In the genomic region with DNA sequence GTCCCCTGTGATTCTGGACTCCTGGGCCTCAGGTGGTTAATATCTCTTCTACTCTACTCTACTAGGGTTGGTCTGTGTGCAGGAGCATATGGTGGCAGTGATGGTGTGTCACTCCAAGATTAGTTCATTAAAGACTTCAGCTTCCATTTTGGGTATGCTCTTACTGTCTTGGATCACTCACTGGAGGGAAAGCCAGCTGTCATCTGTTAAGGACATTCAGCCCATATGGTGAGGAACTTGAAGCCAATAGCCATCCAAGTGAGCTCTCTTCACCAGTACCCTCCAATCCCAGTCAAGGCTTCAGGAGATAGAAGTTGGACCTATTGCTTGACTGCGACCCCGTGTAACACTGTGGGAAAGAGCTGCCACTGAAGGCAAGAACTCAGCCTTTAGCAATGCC, we compare ENCODE assay signal across 23 mouse cellular contexts.
DNase-seq lines count a peak whose midpoint lies in the region; ATAC-seq and TF ChIP-seq lines count a peak whose summit lies in the region.
"Had no signal": no experiment of that assay in that cellular context is flagged by ENCODE, and none has a peak within 500 bp of the region (broad histone marks: within the 10 kb centered on the region; RNA-seq: fewer than 3 reads in every experiment).

No protein-coding gene starts in this region.

- H3K27me3 ChIP-seq in forebrain, postnatal 0 days (ENCODE audit: insufficient read depth, low read length) = no peaks in the 10 kb centered on the region
- H3K27me3 ChIP-seq in forebrain, embryonic 12.5 days = no peaks in the 10 kb centered on the region
- H3K27me3 ChIP-seq: CH12.LX; embryonic facial prominence, embryonic 12.5 days; Patski had no signal

- no peak overlapping the region for H3K9ac ChIP-seq in forebrain, postnatal 0 days
- no peak overlapping the region for H3K9ac ChIP-seq in forebrain, embryonic 12.5 days
- H3K9ac ChIP-seq: embryonic facial prominence, embryonic 12.5 days had no signal

- peak; percentile 56 for DNase-seq in forebrain, postnatal 0 days
- DNase-seq in layer of hippocampus, adult 9-11 months = peak; percentile 14
- no peak for DNase-seq in layer of hippocampus, postnatal 36 days
- no peak for DNase-seq in right cerebral cortex, postnatal 14 days
- DNase-seq: adrenal gland, adult 8-10 months; adrenal gland, postnatal 14 days; adrenal gland, postnatal 36 days; B cell, adult 2 months; cerebellum, adult 11 months; cerebellum, adult 18-20 months; cerebellum, adult 8-10 months; cerebellum, adult 9-11 months; cerebellum, postnatal 14 days had no signal

- H3K4me2 ChIP-seq in forebrain, postnatal 0 days (ENCODE audit: low read depth) = no peak overlapping the region
- no peak overlapping the region for H3K4me2 ChIP-seq in forebrain, embryonic 12.5 days
- H3K4me2 ChIP-seq: embryonic facial prominence, embryonic 12.5 days had no signal

- no peaks in the 10 kb centered on the region for H3K36me3 ChIP-seq in forebrain, postnatal 0 days (ENCODE audit: insufficient read depth)
- no peaks in the 10 kb centered on the region for H3K36me3 ChIP-seq in forebrain, embryonic 12.5 days (replicated peaks)
- H3K36me3 ChIP-seq: embryonic facial prominence, embryonic 10.5 days; embryonic facial prominence, embryonic 12.5 days; G1E had no signal

- WGBS in forebrain, postnatal 0 days = 91% methylated on average over 2 of the region's 2 CpGs
- 97% methylated on average over 2 of the region's 2 CpGs for WGBS in forebrain, embryonic 12.5 days

- no peaks in the 10 kb centered on the region for H3K4me1 ChIP-seq in forebrain, postnatal 0 days (ENCODE audit: insufficient read depth)
- no peaks in the 10 kb centered on the region for H3K4me1 ChIP-seq in forebrain, embryonic 12.5 days
- H3K4me1 ChIP-seq: embryonic facial prominence, embryonic 10.5 days; embryonic facial prominence, embryonic 12.5 days had no signal

- TF ChIP-seq CTCF in forebrain, postnatal 0 days (IDR thresholded peaks at IDR 0.05; ENCODE audit: low read depth) = no peak

- no peak overlapping the region for H3K4me3 ChIP-seq in forebrain, postnatal 0 days (ENCODE audit: low read depth, low read length)
- no peak overlapping the region for H3K4me3 ChIP-seq in forebrain, embryonic 12.5 days (replicated peaks)
- H3K4me3 ChIP-seq: embryonic facial prominence, embryonic 10.5 days; embryonic facial prominence, embryonic 12.5 days had no signal

- no peak overlapping the region for H3K27ac ChIP-seq in forebrain, postnatal 0 days (ENCODE audit: low read depth, low read length)
- no peak overlapping the region for H3K27ac ChIP-seq in forebrain, embryonic 12.5 days
- H3K27ac ChIP-seq: embryonic facial prominence, embryonic 10.5 days; embryonic facial prominence, embryonic 12.5 days had no signal

- no peaks in the 10 kb centered on the region for H3K9me3 ChIP-seq in forebrain, postnatal 0 days (ENCODE audit: low read length)
- H3K9me3 ChIP-seq in forebrain, embryonic 12.5 days = no peaks in the 10 kb centered on the region
- H3K9me3 ChIP-seq: embryonic facial prominence, embryonic 10.5 days; embryonic facial prominence, embryonic 12.5 days; G1E had no signal

- peak; percentile 72 for ATAC-seq in forebrain, postnatal 0 days
- no peak for ATAC-seq in forebrain, embryonic 12.5 days (ENCODE audit: low FRiP score)
- ATAC-seq: activated CD4-positive, CD25-positive, alpha-beta regulatory T cell, adult 4 months; CD4-positive, CD25-positive, alpha-beta regulatory T cell, adult 4 months; forebrain, embryonic 14.5 days; forebrain, embryonic 16.5 days; Patski had no signal

Comparison
In these comparisons a context has a peak if more than half of its experiments do, and no peak if none do; other contexts are left out.
1. DNase-seq: peak in forebrain, postnatal 0 days (single experiment) and layer of hippocampus, adult 9-11 months (single experiment); none in layer of hippocampus, postnatal 36 days (0 of 2) and right cerebral cortex, postnatal 14 days (single experiment).